Mouse (Mus musculus) CH12.LX (cell line): Measurements from ENCODE around the gene Mlxipl. TPM values are rescaled to one million over a fixed set of nuclear protein-coding genes. Genes with fewer than 3 reads are reported as not detected.

Source experiments
- DNase-seq: peaks from one replicate; pipeline ENCODE4 v3.0.0-alpha.2; 2013; ENCODE audit errors: extremely low read depth
- H3K27ac ChIP-seq: 2 replicates; pipeline ENCODE4 v1.5.1; 2012; ENCODE audit warnings: low read depth, mild to moderate bottlenecking, control low read depth, moderate library complexity; ENCODE audit not compliant: insufficient read depth
- H3K27me3 ChIP-seq: replicated peaks from 2 replicates; pipeline ENCODE3; 2012; ENCODE audit warnings: inconsistent platforms
- H3K36me3 ChIP-seq, 2 experiments: replicated peaks in 1 of 2; 2 replicates each; pipeline versions ENCODE3 to v1.6.1; 2012; ENCODE audit warnings: inconsistent platforms in 1 of 2, low read length in 1 of 2, mild to moderate bottlenecking in 1 of 2, mixed read lengths in 1 of 2, moderate library complexity in 1 of 2; ENCODE audit not compliant: control insufficient read depth in 1 of 2, insufficient read depth in 1 of 2
- H3K4me1 ChIP-seq, 2 experiments: 2 replicates each; pipeline ENCODE4 v1.6.1; 2012; ENCODE audit warnings: inconsistent platforms in 1 of 2, moderate library complexity in 1 of 2; ENCODE audit not compliant: insufficient read depth in 2 of 2, control insufficient read depth in 1 of 2
- H3K4me2 ChIP-seq: 2 replicates; pipeline ENCODE4 v1.6.1; 2012; ENCODE audit warnings: low read depth, mild to moderate bottlenecking, control low read depth; ENCODE audit not compliant: poor library complexity, insufficient read depth, severe bottlenecking
- H3K4me3 ChIP-seq, 3 experiments: fragments of 150-350 bp in 1 of 3; sonication (generic) in 1 of 3; replicated peaks in 1 of 3; 2 replicates each; pipeline versions ENCODE3 to v1.5.1; 2011 to 2012; ENCODE audit warnings: low read depth in 2 of 3, low read length in 2 of 3, mild to moderate bottlenecking in 2 of 3, moderate library complexity in 2 of 3, control low read depth in 1 of 3, improper control_type of control experiment in 1 of 3, inconsistent platforms in 1 of 3, mixed read lengths in 1 of 3; ENCODE audit not compliant: poor library complexity in 1 of 3
- H3K79me2 ChIP-seq: replicated peaks from 2 replicates; pipeline ENCODE4 v1.6.1; 2012; ENCODE audit warnings: mild to moderate bottlenecking, moderate library complexity; ENCODE audit not compliant: control insufficient read depth, poor library complexity, insufficient read depth, severe bottlenecking; ENCODE audit errors: extremely low read depth
- H3K9ac ChIP-seq: 2 replicates; pipeline ENCODE4 v1.6.1; 2012; ENCODE audit warnings: low read depth, mild to moderate bottlenecking, control low read depth, moderate library complexity; ENCODE audit not compliant: insufficient read depth
- H3K9me3 ChIP-seq: replicated peaks from 2 replicates; pipeline ENCODE3; 2012; ENCODE audit warnings: low read length, inconsistent platforms, mixed read lengths
- CHD1 ChIP-seq: IDR thresholded peaks from 2 replicates; pipeline ENCODE4 v1.6.1; 2012; ENCODE audit warnings: low read depth, low read length, improper control_type of control experiment, inconsistent platforms
- CHD2 ChIP-seq: IDR thresholded peaks from 2 replicates; pipeline ENCODE4 v1.6.1; 2011; ENCODE audit warnings: low read length, improper control_type of control experiment
- E2F4 ChIP-seq: IDR thresholded peaks from 2 replicates; pipeline ENCODE4 v1.6.1; 2011; ENCODE audit warnings: low read depth, low read length, improper control_type of control experiment; ENCODE audit not compliant: insufficient replicate concordance
- HCFC1 ChIP-seq: IDR thresholded peaks from 2 replicates; pipeline ENCODE4 v1.6.1; 2012; ENCODE audit warnings: low read depth, mild to moderate bottlenecking, inconsistent platforms, low read length, improper control_type of control experiment
- IRF4 ChIP-seq: IDR thresholded peaks from 2 replicates; pipeline ENCODE4 v1.6.1; 2014; ENCODE audit warnings: low read depth, mild to moderate bottlenecking, inconsistent platforms, low read length, improper control_type of control experiment
- JUN ChIP-seq: IDR thresholded peaks from 2 replicates; pipeline ENCODE4 v1.6.1; 2011; ENCODE audit warnings: low read depth, mild to moderate bottlenecking, low read length, improper control_type of control experiment, moderate library complexity; ENCODE audit not compliant: insufficient read depth
- MAX ChIP-seq: IDR thresholded peaks from 2 replicates; pipeline ENCODE4 v1.6.1; 2011; ENCODE audit warnings: low read length, improper control_type of control experiment
- MXI1 ChIP-seq: IDR thresholded peaks from 2 replicates; pipeline ENCODE4 v1.6.1; 2011; ENCODE audit warnings: mild to moderate bottlenecking, low read depth, low read length, improper control_type of control experiment
- NRF1 ChIP-seq: IDR thresholded peaks from 2 replicates; pipeline ENCODE4 v1.6.1; 2014; ENCODE audit warnings: low read depth, mild to moderate bottlenecking, inconsistent platforms, low read length, improper control_type of control experiment, moderate library complexity
- PAX5 ChIP-seq: IDR thresholded peaks from 2 replicates; pipeline ENCODE4 v1.6.1; 2012; ENCODE audit warnings: low read length, inconsistent platforms, mixed read lengths
- SIN3A ChIP-seq: IDR thresholded peaks from 2 replicates; pipeline ENCODE4 v1.6.1; 2012; ENCODE audit warnings: low read length, improper control_type of control experiment, inconsistent platforms
- SMC3 ChIP-seq: IDR thresholded peaks from 2 replicates; pipeline ENCODE4 v1.6.1; 2011; ENCODE audit warnings: low read depth, low read length, improper control_type of control experiment
- TCF12 ChIP-seq: IDR thresholded peaks from 2 replicates; pipeline ENCODE4 v1.6.1; 2014; ENCODE audit warnings: low read depth, mild to moderate bottlenecking, inconsistent platforms, low read length, improper control_type of control experiment
- ZC3H11A ChIP-seq: IDR thresholded peaks from 2 replicates; pipeline ENCODE4 v1.6.1; 2012; ENCODE audit warnings: low read depth, mild to moderate bottlenecking, inconsistent platforms, low read length, improper control_type of control experiment
- ZKSCAN1 ChIP-seq: IDR thresholded peaks from 2 replicates; pipeline ENCODE4 v1.6.1; 2012; ENCODE audit warnings: low read depth, inconsistent platforms, low read length, improper control_type of control experiment, borderline replicate concordance
- ZMIZ1 ChIP-seq: IDR thresholded peaks from 2 replicates; pipeline ENCODE4 v1.6.1; 2012; ENCODE audit warnings: low read depth, mild to moderate bottlenecking, inconsistent platforms, low read length, improper control_type of control experiment
- dilution Hi-C: fragments of 300-500 bp; cut with MboI; formaldehyde crosslinking; loops from 2 replicates; pipeline ENCODE4 v1.14.3; 2020; ENCODE audit warnings: low sequenced_read_pairs; ENCODE audit not compliant: extremely low pct_unique_long_range_greater_than_20kb, extremely low pct_ligation_motif_present
- in situ Hi-C: fragments of 300-500 bp; cut with MboI; formaldehyde crosslinking; loops from 3 replicates; pipeline ENCODE4 v1.14.3; 2019; ENCODE audit warnings: low sequenced_read_pairs, low pct_ligation_motif_present, low pct_unique_long_range_greater_than_20kb, mixed read lengths
- polyA plus RNA-seq: library from polyadenylated mRNA; unstranded; fragments of >175 nt; gene quantifications from 2 replicates; pipeline ENCODE4 v1.2.1, GENCODE M21; 2012; ENCODE audit warnings: low read depth; ENCODE audit not compliant: insufficient read length
- total RNA-seq, 2 experiments: library from RNA; depleted of rRNA; stranded (reverse); fragments of 300-350 nt in 1 of 2; fragments of >200 nt in 1 of 2; gene quantifications; 2 replicates each; pipeline ENCODE4 v1.2.3; 2012 to 2014

Gene Mlxipl
- total and polyA plus RNA-seq, 3 experiments, result not detected

DNA sequence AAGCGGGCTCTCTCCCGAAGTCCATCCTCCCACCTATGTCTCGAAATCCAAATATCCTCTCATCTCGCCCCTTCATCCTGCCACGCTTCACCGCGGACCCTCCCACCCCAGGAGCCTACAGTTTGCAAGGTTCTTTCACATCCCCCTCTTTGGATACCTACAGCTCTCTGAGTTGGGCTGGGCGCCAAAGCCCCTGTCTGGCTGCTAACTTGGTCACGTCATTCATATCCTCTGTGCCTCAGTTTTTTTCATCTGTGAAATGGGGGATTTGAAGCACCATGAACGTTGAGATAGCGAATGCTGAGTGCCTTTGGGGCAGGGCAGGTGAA, 11.2 kb upstream of the Mlxipl start:
- no peak for DNase-seq
- TF ChIP-seq TCF12, result 0 out of 2 replicates have a peak, but pooled peaks have one; percentile 2
- no peak; the same call in none of the 2 replicates for TF ChIP-seq SIN3A
- peak; percentile 42; the same call in 1 of the 2 replicates for TF ChIP-seq MXI1
- peak; percentile 5; the same call in 1 of the 2 replicates for TF ChIP-seq HCFC1
- Histone ChIP-seq H3K36me3 (no peaks in the 10 kb centered on the region), H3K9ac (peak overlapping the region; percentile 37; the same call in 1 of the 2 replicates), H3K27me3 (peaks cover 60% of the 10 kb centered on the region), H3K4me2 (peak overlapping the region; percentile 94), H3K4me1 (peaks cover 3 to 14% of the 10 kb centered on the region in 2 experiments; a peak in 3 of 4 replicates), H3K9me3 (no peaks in the 10 kb centered on the region), H3K4me3 (peak overlapping the region; percentile 49 to 63 (median 51)), H3K79me2 (no peaks in the 10 kb centered on the region), H3K27ac (no peak overlapping the region)
- in situ Hi-C loops, result no loop called here
- dilution Hi-C loops, result no loop called here

DNA sequence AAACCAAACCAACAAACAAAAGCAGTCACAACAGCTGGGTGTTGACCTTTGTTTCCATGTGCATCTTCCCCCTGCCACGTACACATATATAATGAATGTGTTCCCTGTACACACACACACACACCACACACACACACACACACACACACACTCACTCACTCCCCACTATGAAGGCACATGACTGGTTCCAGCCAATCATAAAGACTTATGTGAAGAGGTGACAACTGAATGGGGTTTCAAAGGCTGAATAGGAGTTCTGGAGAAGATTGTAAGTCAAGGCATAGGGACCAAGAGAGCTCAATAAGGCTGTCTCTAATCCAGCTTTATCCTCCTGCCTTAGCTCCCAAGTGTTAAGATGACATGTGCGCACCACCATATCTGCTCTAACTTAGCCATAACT, 10.1 kb upstream of the Mlxipl start:
- Histone ChIP-seq H3K4me1 (peaks cover 3 to 14% of the 10 kb centered on the region in 2 experiments; a peak in 3 of 4 replicates), H3K36me3 (no peaks in the 10 kb centered on the region), H3K27ac (no peak overlapping the region), H3K4me2 (no peak overlapping the region), H3K9me3 (no peaks in the 10 kb centered on the region), H3K9ac (no peak overlapping the region), H3K4me3 (no peak overlapping the region), H3K79me2 (no peaks in the 10 kb centered on the region), H3K27me3 (peaks cover 65% of the 10 kb centered on the region)
- dilution Hi-C loops, result no loop called here
- no peak for TF ChIP-seq CHD2
- TF ChIP-seq E2F4, result no peak
- no peak for TF ChIP-seq IRF4
- TF ChIP-seq MXI1, result no peak
- no peak for TF ChIP-seq ZKSCAN1
- no peak for TF ChIP-seq ZC3H11A
- TF ChIP-seq CHD1, result no peak
- TF ChIP-seq SIN3A, result no peak
- no peak for TF ChIP-seq NRF1
- no peak for TF ChIP-seq MAX
- TF ChIP-seq ZMIZ1, result no peak
- no peak for TF ChIP-seq PAX5
- in situ Hi-C loops, result no loop called here
- DNase-seq, result no peak

DNA sequence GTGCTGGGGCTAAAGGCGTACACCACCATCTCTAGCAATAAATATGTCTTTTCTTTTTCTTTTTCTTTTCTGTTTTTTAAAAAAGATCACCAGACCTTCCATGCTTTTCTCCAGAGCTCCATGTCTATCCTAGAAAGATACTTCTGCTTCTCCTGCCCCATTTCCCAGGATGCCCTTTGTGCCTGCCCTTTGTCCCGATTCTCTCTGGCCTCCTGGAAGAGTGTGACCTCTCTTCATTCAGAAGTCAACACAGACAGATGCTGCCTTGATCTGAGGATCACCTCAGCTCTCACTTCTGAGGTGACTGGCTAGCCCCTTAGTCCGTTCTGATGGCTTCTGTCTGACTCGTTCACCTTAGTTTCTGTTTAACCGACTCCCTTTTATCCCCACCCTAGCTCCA, 9.2 kb upstream of the Mlxipl start:
- in situ Hi-C loops (no loop called here), dilution Hi-C loops (no loop called here)
- Histone ChIP-seq H3K27me3 (peaks cover 68% of the 10 kb centered on the region), H3K36me3 (no peaks in the 10 kb centered on the region), H3K4me2 (no peak overlapping the region), H3K27ac (no peak overlapping the region), H3K4me1 (peaks cover 3 to 14% of the 10 kb centered on the region in 2 experiments; a peak in 3 of 4 replicates), H3K79me2 (no peaks in the 10 kb centered on the region), H3K9ac (no peak overlapping the region), H3K9me3 (no peaks in the 10 kb centered on the region), H3K4me3 (no peak overlapping the region)
- TF ChIP-seq SMC3 (no peak), JUN (no peak), MXI1 (no peak)
- DNase-seq, result no peak
